In the genomic region with DNA sequence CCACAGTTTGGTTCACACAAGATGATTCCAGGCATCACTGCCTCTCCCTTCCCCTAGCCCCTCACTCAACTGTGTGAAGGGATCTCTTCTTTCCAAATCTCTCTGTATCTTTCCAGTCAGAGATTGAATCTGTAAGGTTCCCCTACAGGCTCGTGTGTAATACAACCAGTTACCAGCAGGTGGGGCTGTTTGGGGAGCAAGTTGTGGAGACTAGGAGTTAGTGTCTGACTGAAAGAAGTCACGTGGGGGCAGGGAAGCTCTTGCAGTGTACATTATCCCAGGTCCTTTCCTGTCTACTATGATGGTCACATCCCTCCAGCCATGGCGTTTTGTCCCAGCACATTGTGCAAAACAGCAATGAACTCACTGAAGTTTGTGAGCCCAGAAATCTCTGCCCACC, we compare ENCODE assay signal across 9 mouse cellular contexts. TPM values are rescaled to one million over a fixed set of nuclear protein-coding genes. Genes with fewer than 3 reads are reported as not detected.
DNase-seq lines count a peak whose midpoint lies in the region; ATAC-seq lines count a peak whose summit lies in the region.
"Had no signal": no experiment of that assay in that cellular context is flagged by ENCODE, and none has a peak within 500 bp of the region (broad histone marks: within the 10 kb centered on the region; RNA-seq: fewer than 3 reads in every experiment).

No protein-coding gene starts in this region.

- peaks cover 6% of the 10 kb centered on the region; the same call in 1 of the 2 replicates for H3K4me1 ChIP-seq in forebrain, embryonic 11.5 days (replicated peaks; ENCODE audit: control insufficient read depth, insufficient read depth, low read length)
- H3K4me1 ChIP-seq in forebrain, embryonic 13.5 days: peaks cover 10% of the 10 kb centered on the region

- H3K36me3 ChIP-seq in forebrain, embryonic 11.5 days (ENCODE audit: control insufficient read depth, insufficient read depth, low read length): no peaks in the 10 kb centered on the region
- no peaks in the 10 kb centered on the region for H3K36me3 ChIP-seq in forebrain, embryonic 13.5 days (ENCODE audit: poor library complexity, severe bottlenecking)
- H3K36me3 ChIP-seq: hindbrain, embryonic 15.5 days had no signal

- H3K27me3 ChIP-seq in forebrain, embryonic 11.5 days (ENCODE audit: control insufficient read depth, insufficient read depth, low read length): no peaks in the 10 kb centered on the region
- H3K27me3 ChIP-seq in forebrain, embryonic 13.5 days: peaks cover 7% of the 10 kb centered on the region; the same call in 1 of the 2 replicates
- H3K27me3 ChIP-seq: hindbrain, embryonic 15.5 days had no signal

- H3K27ac ChIP-seq in forebrain, embryonic 11.5 days (ENCODE audit: low read depth, low read length): no peak overlapping the region
- no peak overlapping the region for H3K27ac ChIP-seq in forebrain, embryonic 13.5 days
- H3K27ac ChIP-seq: hindbrain, embryonic 15.5 days had no signal

- no peak overlapping the region for H3K4me2 ChIP-seq in forebrain, embryonic 11.5 days (ENCODE audit: low read depth, low read length, severe bottlenecking)
- no peak overlapping the region for H3K4me2 ChIP-seq in forebrain, embryonic 13.5 days
- H3K4me2 ChIP-seq: hindbrain, embryonic 15.5 days had no signal

- no peak overlapping the region for H3K4me3 ChIP-seq in forebrain, embryonic 11.5 days (ENCODE audit: low read depth, low read length)
- no peak overlapping the region for H3K4me3 ChIP-seq in forebrain, embryonic 13.5 days
- H3K4me3 ChIP-seq: hindbrain, embryonic 15.5 days had no signal

- 20% methylated on average over 3 of the region's 3 CpGs for WGBS in forebrain, embryonic 11.5 days
- WGBS in forebrain, embryonic 13.5 days: 20% methylated on average over 3 of the region's 3 CpGs

- DNase-seq in forebrain, embryonic 11.5 days (ENCODE audit: low spot score): peak; percentile 86
- DNase-seq in right cerebral cortex, adult 18-20 months: peak; percentile 59
- DNase-seq in right cerebral cortex, postnatal 36 days (ENCODE audit: low spot score in 2 of 2): no peak
- peak; percentile 86 to 93 for DNase-seq in cerebellum, postnatal 25 days
- peak; percentile 68 for DNase-seq in layer of hippocampus, adult 11-12 months (ENCODE audit: low spot score)
- peak; percentile 65 for DNase-seq in lung, postnatal 10 days
- DNase-seq in spleen, postnatal 4 days (ENCODE audit: low spot score in 2 of 2): peak; percentile 22 to 71

- no peaks in the 10 kb centered on the region for H3K9me3 ChIP-seq in forebrain, embryonic 11.5 days (ENCODE audit: control insufficient read depth, low read length)
- H3K9me3 ChIP-seq in forebrain, embryonic 13.5 days (replicated peaks): no peaks in the 10 kb centered on the region
- H3K9me3 ChIP-seq: hindbrain, embryonic 15.5 days had no signal

- ATAC-seq in forebrain, embryonic 11.5 days (replicated peaks; ENCODE audit: low FRiP score): no peak
- no peak for ATAC-seq in forebrain, embryonic 13.5 days

- no peak overlapping the region for H3K9ac ChIP-seq in forebrain, embryonic 11.5 days (ENCODE audit: low read length)
- H3K9ac ChIP-seq in forebrain, embryonic 13.5 days: no peak overlapping the region
- H3K9ac ChIP-seq: hindbrain, embryonic 15.5 days had no signal

RNA-seq across cellular contexts. Expression of a gene that starts 18.7 kb away (rescaled TPM):
- polyA plus RNA-seq in forebrain, embryonic 11.5 days (2014; fragmentation: Nextera tagmentation; extraction: Ambion mirVana): not detected in 2 replicates
- polyA plus RNA-seq in forebrain, embryonic 13.5 days (2015; fragmentation: Nextera tagmentation; extraction: Ambion mirVana): not detected in 2 replicates
- polyA plus RNA-seq: hindbrain, embryonic 15.5 days had no signal

Comparison
In these comparisons a context has a peak if more than half of its experiments do, and no peak if none do; other contexts are left out.
1. DNase-seq: peak in forebrain, embryonic 11.5 days (single experiment), right cerebral cortex, adult 18-20 months (single experiment), cerebellum, postnatal 25 days (2 of 2), layer of hippocampus, adult 11-12 months (single experiment), lung, postnatal 10 days (single experiment) and spleen, postnatal 4 days (2 of 2); none in right cerebral cortex, postnatal 36 days (0 of 2).